Mouse (Mus musculus): ENCODE measurements around the gene Rnf24.

- TF ChIP-seq GATA1 (IDR thresholded peaks at IDR 0.05; ENCODE audit: low read length) (no peak), TAL1 (IDR thresholded peaks at IDR 0.05; ENCODE audit: low read length) (no peak)
These were observed 2.4 kb downstream of the Rnf24 start for GRCm38 (mm10) chr2:131350301-131350700.
